Mouse (Mus musculus) liver, adult 2 months (tissue): ENCODE measurements around the gene Nepro.

Experiments used
- CTCF ChIP-seq: fragments of 200-500 bp; IDR thresholded peaks from 2 replicates; pipeline ENCODE4 v1.5.1; 2011; ENCODE audit warnings: low read depth, low read length, control low read depth
- POLR2A ChIP-seq: fragments of 200-500 bp; IDR thresholded peaks from 2 replicates; pipeline ENCODE4 v1.6.1; 2011; ENCODE audit warnings: low read length, control low read depth; ENCODE audit not compliant: insufficient read depth; ENCODE audit errors: extremely low read depth

GRCm38 (mm10) chr16:44687719-44688420, 36.2 kb upstream of the Nepro start:
- TF ChIP-seq CTCF, result no peak
- TF ChIP-seq POLR2A, result no peak
